Mouse (Mus musculus): Measurements from ENCODE around the gene 4922502D21Rik.

The 4922502D21Rik gene

DNA sequence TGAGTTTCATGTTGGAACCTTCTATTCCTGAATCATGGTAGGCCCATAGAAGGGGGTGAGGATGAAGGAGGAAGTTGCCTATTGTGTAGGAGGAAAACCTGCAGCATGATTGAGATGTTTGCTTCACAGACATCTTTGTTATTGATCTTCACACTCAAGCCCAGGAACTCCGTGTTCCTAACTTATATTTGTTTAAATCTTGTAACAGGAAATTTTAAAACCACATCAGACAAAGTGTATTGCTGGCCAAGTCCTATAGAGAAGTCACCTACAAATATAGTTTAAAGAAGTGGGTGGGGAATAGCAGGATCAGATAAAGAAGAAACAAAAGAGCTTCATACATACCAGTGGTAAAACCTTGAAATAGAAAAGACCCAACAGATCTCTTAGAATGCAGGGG lies 27.4 kb downstream of the 4922502D21Rik start:
- DNase-seq = no peak

GRCm38 (mm10) chr6:129288708-129289107 lies 42.9 kb downstream of the 4922502D21Rik start:
- no peak for DNase-seq

DNA sequence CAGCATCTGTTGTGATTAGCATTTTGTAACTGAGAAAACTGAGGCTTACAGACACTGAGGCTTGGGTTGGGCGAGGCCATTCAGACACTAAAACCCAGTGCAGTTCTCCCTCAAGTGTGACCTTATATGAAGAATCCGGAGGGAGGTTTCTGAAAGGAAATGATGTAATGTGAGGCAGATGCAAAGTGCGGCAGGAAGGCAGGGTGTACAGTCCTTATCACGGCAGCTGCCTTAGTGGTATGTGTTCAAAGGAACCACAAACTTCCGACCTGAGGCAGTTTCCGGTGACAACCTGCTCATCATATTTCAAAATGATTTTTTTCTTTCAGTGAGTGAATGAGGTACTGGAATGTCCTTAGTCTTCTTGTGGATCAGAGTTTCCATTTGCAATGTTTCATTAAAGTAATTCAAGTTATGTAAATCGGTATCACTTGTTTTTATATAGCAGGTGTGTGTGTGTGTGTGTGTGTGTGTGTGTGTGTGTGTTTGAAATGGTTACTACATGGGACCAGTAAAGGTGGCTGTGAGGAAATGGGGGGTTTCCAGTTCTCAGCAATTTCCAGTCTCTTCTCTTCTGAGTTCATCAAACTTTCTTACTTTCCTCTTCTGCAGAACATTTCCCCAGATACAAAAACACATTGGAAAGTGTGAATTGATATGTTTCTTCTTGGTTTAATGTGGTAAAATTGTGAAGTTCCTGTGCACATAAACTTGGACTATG lies 47.1 kb downstream of the 4922502D21Rik start:
- no peak for DNase-seq

- DNase-seq = no peak
Measured at GRCm38 (mm10) chr6:129283271-129283670, 48.3 kb downstream of the 4922502D21Rik start.

- no peak for DNase-seq
Measured at GRCm38 (mm10) chr6:129276483-129276882, 55.1 kb downstream of the 4922502D21Rik start.

- no peak for DNase-seq
Measured at GRCm38 (mm10) chr6:129275624-129276203, 55.9 kb downstream of the 4922502D21Rik start.

DNA sequence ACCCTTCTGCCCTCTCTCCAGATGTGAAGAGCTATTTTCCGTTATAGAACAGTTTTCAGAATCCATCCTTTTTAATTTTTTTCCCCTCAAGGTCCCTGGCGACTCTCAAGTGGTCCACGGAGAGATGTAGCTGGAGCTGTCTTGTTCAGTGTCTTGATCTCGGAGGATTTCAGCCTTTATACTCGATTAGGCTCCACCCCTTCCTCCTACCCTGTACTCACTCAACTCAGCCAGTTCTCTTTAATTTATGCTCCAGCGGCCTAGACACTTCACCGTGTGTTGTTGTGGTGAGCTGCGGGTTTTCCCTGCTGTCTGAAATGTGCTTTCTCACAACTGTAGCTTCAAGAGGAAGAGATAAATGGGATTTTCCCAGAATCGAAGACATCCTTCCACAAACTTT lies 56.4 kb downstream of the 4922502D21Rik start, which contains the start of gene Cd69:
Cd69 (minus strand) TSS at position 217 of the 400 bp plus-strand sequence.
- DNase-seq = no peak

GRCm38 (mm10) chr6:129274476-129274875 lies 57.1 kb downstream of the 4922502D21Rik start:
- DNase-seq = no peak

GRCm38 (mm10) chr6:129273662-129274061 lies 57.9 kb downstream of the 4922502D21Rik start:
- DNase-seq = no peak
